18 mouse cellular contexts compared by ENCODE assay signal in genomic region chr7:63918771-63919768, GRCm38 (mm10). TPM values are rescaled to one million over a fixed set of nuclear protein-coding genes. Genes with fewer than 3 reads are reported as not detected.
DNase-seq lines count a peak whose midpoint lies in the region; ATAC-seq and TF ChIP-seq lines count a peak whose summit lies in the region.
"Had no signal": no experiment of that assay in that cellular context is flagged by ENCODE, and none has a peak within 500 bp of the region (broad histone marks: within the 10 kb centered on the region; RNA-seq: fewer than 3 reads in every experiment).

No protein-coding gene starts in this region.

- ATAC-seq in heart, embryonic 12.5 days (ENCODE audit: insufficient number of reproducible peaks, low FRiP score), result no peak
- no peak for ATAC-seq in liver, embryonic 11.5 days (replicated peaks; ENCODE audit: low FRiP score)
- ATAC-seq in lung, embryonic 16.5 days (ENCODE audit: low read depth), result peak; percentile 57; the same call in 1 of the 2 replicates

- H3K79me2 ChIP-seq in liver, adult 2 months (ENCODE audit: control insufficient read depth, insufficient read depth, low read length), result peaks cover 78% of the 10 kb centered on the region

- H3K4me2 ChIP-seq in heart, embryonic 12.5 days, result no peak overlapping the region
- H3K4me2 ChIP-seq in liver, embryonic 11.5 days, result no peak overlapping the region
- no peak overlapping the region for H3K4me2 ChIP-seq in lung, embryonic 16.5 days (ENCODE audit: low read depth, low read length)
- H3K4me2 ChIP-seq: neural tube, embryonic 12.5 days had no signal

- peak; percentile 97 for DNase-seq in heart, adult 11 months
- DNase-seq in liver, adult 2 months (ENCODE audit: extremely low read depth, low read depth, low spot score), result peak; percentile 62
- DNase-seq in liver, embryonic 11.5 days (ENCODE audit: low spot score), result no peak
- no peak for DNase-seq in testis, postnatal 10 days (ENCODE audit: low spot score)
- no peak for DNase-seq in retina, embryonic 14.5 days (ENCODE audit: low spot score)
- DNase-seq: adrenal gland, postnatal 25 days; B cell, adult 2 months; cerebellum, adult 18-20 months; embryo, embryonic 11 days; gastrocnemius, postnatal 36 days; right cerebral cortex, postnatal 25 days had no signal

- no peaks in the 10 kb centered on the region for H3K27me3 ChIP-seq in heart, embryonic 12.5 days (replicated peaks)
- no peaks in the 10 kb centered on the region for H3K27me3 ChIP-seq in liver, adult 2 months (ENCODE audit: control insufficient read depth, insufficient read depth, low read length)
- no peaks in the 10 kb centered on the region for H3K27me3 ChIP-seq in liver, embryonic 11.5 days (replicated peaks; ENCODE audit: control insufficient read depth, insufficient read depth, low read length)
- H3K27me3 ChIP-seq in lung, embryonic 16.5 days (ENCODE audit: control insufficient read depth, insufficient read depth, low read depth, low read length), result no peaks in the 10 kb centered on the region
- H3K27me3 ChIP-seq in small intestine, adult 2 months (ENCODE audit: control insufficient read depth, insufficient read depth, low read length), result no peaks in the 10 kb centered on the region
- H3K27me3 ChIP-seq: neural tube, embryonic 12.5 days had no signal

- H3K27ac ChIP-seq in heart, embryonic 12.5 days (ENCODE audit: poor library complexity, severe bottlenecking), result no peak overlapping the region
- peak overlapping the region; percentile 90 for H3K27ac ChIP-seq in liver, adult 2 months (replicated peaks; ENCODE audit: insufficient read depth, low read depth, low read length)
- H3K27ac ChIP-seq in liver, embryonic 11.5 days (ENCODE audit: low read depth, low read length), result no peak overlapping the region
- H3K27ac ChIP-seq in lung, embryonic 16.5 days (ENCODE audit: low read length), result no peak overlapping the region
- H3K27ac ChIP-seq in small intestine, adult 2 months (ENCODE audit: insufficient read depth, low read depth, low read length), result peak overlapping the region; percentile 91
- H3K27ac ChIP-seq: hindbrain, embryonic 10.5 days; neural tube, embryonic 12.5 days had no signal

- WGBS in heart, embryonic 12.5 days, result 84% methylated on average over 12 of the region's 12 CpGs
- 66% methylated on average over 12 of the region's 12 CpGs for WGBS in liver, adult 2 months
- 83% methylated on average over 12 of the region's 12 CpGs for WGBS in liver, embryonic 11.5 days
- 77% methylated on average over 12 of the region's 12 CpGs for WGBS in lung, embryonic 16.5 days
- WGBS in small intestine, adult 2 months, result 44% methylated on average over 12 of the region's 12 CpGs

- H3K9ac ChIP-seq in heart, embryonic 12.5 days, result no peak overlapping the region
- peak overlapping the region; percentile 61 for H3K9ac ChIP-seq in liver, adult 2 months (ENCODE audit: low read depth, low read length)
- H3K9ac ChIP-seq in liver, embryonic 11.5 days (ENCODE audit: low read depth, low read length), result no peak overlapping the region
- H3K9ac ChIP-seq in lung, embryonic 16.5 days (ENCODE audit: low read length), result no peak overlapping the region
- H3K9ac ChIP-seq: neural tube, embryonic 12.5 days had no signal

- TF ChIP-seq CTCF in liver, adult 2 months (IDR thresholded peaks at IDR 0.05; ENCODE audit: low read depth, low read length), result no peak
- TF ChIP-seq CTCF in small intestine, adult 2 months (IDR thresholded peaks at IDR 0.05; ENCODE audit: extremely low read depth, insufficient read length, insufficient replicate concordance, low read depth, low read length), result no peak

- H3K4me3 ChIP-seq in heart, embryonic 12.5 days, result no peak overlapping the region
- H3K4me3 ChIP-seq in liver, adult 2 months (ENCODE audit: insufficient read depth, low read depth, low read length), result no peak overlapping the region
- no peak overlapping the region for H3K4me3 ChIP-seq in liver, embryonic 11.5 days (ENCODE audit: low read depth, low read length)
- H3K4me3 ChIP-seq in lung, embryonic 16.5 days (ENCODE audit: low read length), result no peak overlapping the region
- H3K4me3 ChIP-seq in small intestine, adult 2 months (ENCODE audit: low read depth, low read length), result no peak overlapping the region
- H3K4me3 ChIP-seq: hindbrain, embryonic 10.5 days; neural tube, embryonic 12.5 days had no signal

- TF ChIP-seq POLR2A in liver, adult 2 months (IDR thresholded peaks at IDR 0.05; ENCODE audit: extremely low read depth, insufficient read depth, low read length), result no peak
- no peak for TF ChIP-seq POLR2A in small intestine, adult 2 months (IDR thresholded peaks at IDR 0.05; ENCODE audit: low read depth, low read length)

- peaks cover 3% of the 10 kb centered on the region; the same call in 1 of the 2 replicates for H3K9me3 ChIP-seq in heart, embryonic 12.5 days (replicated peaks)
- no peaks in the 10 kb centered on the region for H3K9me3 ChIP-seq in liver, embryonic 11.5 days (ENCODE audit: control insufficient read depth, low read length)
- H3K9me3 ChIP-seq in lung, embryonic 16.5 days (ENCODE audit: control insufficient read depth, low read length), result no peaks in the 10 kb centered on the region
- H3K9me3 ChIP-seq: hindbrain, embryonic 10.5 days; neural tube, embryonic 12.5 days had no signal

- H3K4me1 ChIP-seq in heart, embryonic 12.5 days (replicated peaks), result peaks cover 50% of the 10 kb centered on the region
- peaks cover 58% of the 10 kb centered on the region for H3K4me1 ChIP-seq in liver, adult 2 months (ENCODE audit: control insufficient read depth, insufficient read depth, low read length)
- H3K4me1 ChIP-seq in liver, embryonic 11.5 days (replicated peaks; ENCODE audit: control insufficient read depth, insufficient read depth, low read length), result peaks cover 22% of the 10 kb centered on the region
- peaks cover 30% of the 10 kb centered on the region for H3K4me1 ChIP-seq in lung, embryonic 16.5 days (replicated peaks; ENCODE audit: control insufficient read depth, insufficient read depth, low read length)
- peaks cover 45% of the 10 kb centered on the region for H3K4me1 ChIP-seq in small intestine, adult 2 months (ENCODE audit: control insufficient read depth, insufficient read depth, insufficient read length, low read length)

- no peaks in the 10 kb centered on the region for H3K36me3 ChIP-seq in heart, embryonic 12.5 days
- H3K36me3 ChIP-seq in liver, adult 2 months (ENCODE audit: control insufficient read depth, insufficient read depth, low read length), result no peaks in the 10 kb centered on the region
- H3K36me3 ChIP-seq in liver, embryonic 11.5 days (ENCODE audit: control insufficient read depth, insufficient read depth, low read length), result no peaks in the 10 kb centered on the region
- no peaks in the 10 kb centered on the region for H3K36me3 ChIP-seq in lung, embryonic 16.5 days (ENCODE audit: control insufficient read depth, insufficient read depth, low read length)
- H3K36me3 ChIP-seq in small intestine, adult 2 months (ENCODE audit: control insufficient read depth, insufficient read depth, low read length), result no peaks in the 10 kb centered on the region
- H3K36me3 ChIP-seq: neural tube, embryonic 12.5 days had no signal

RNA-seq across cellular contexts. Expression of gene E030018B13Rik, which starts 2.4 kb away (rescaled TPM):
- polyA plus RNA-seq in heart, embryonic 12.5 days (2016; fragmentation: Nextera tagmentation; extraction: Ambion mirVana), result not detected in 2 replicates
- 0.09 TPM in 1 of 2 replicates, not detected in the other for total RNA-seq in liver, adult 2 months (2014; rRNA removed)
- not detected in 2 replicates for polyA plus RNA-seq in liver, adult 2 months (2012; rRNA removed)
- polyA plus RNA-seq in liver, embryonic 11.5 days (2014; fragmentation: Nextera tagmentation; extraction: Ambion mirVana), result 0.25 TPM in 1 of 2 replicates, not detected in the other
- not detected in 2 replicates for polyA plus RNA-seq in lung, embryonic 16.5 days (2015; fragmentation: Nextera tagmentation; extraction: Ambion mirVana)
- polyA plus RNA-seq in small intestine, adult 2 months (2012; rRNA removed), result not detected in 2 replicates
- total RNA-seq: adrenal gland, postnatal 25 days; gastrocnemius, postnatal 36 days; left cerebral cortex, postnatal 36 days had no signal
- polyA plus RNA-seq: hindbrain, embryonic 10.5 days; large intestine, adult 2 months had no signal

RNA-seq across cellular contexts. Expression of gene Klf13, which starts 19.6 kb away (rescaled TPM):
- polyA plus RNA-seq in heart, embryonic 12.5 days (2016; fragmentation: Nextera tagmentation; extraction: Ambion mirVana), result 16.7 and 17.4 TPM in 2 replicates
- 26.2 and 26.4 TPM in 2 replicates for total RNA-seq in liver, adult 2 months (2014; rRNA removed)
- polyA plus RNA-seq in liver, adult 2 months (2012; rRNA removed), result 14.1 and 19.8 TPM in 2 replicates
- polyA plus RNA-seq in liver, embryonic 11.5 days (2014; fragmentation: Nextera tagmentation; extraction: Ambion mirVana), result 20.0 and 20.9 TPM in 2 replicates
- polyA plus RNA-seq in lung, embryonic 16.5 days (2015; fragmentation: Nextera tagmentation; extraction: Ambion mirVana), result 39.0 and 40.1 TPM in 2 replicates
- polyA plus RNA-seq in small intestine, adult 2 months (2012; rRNA removed), result 22.2 and 55.1 TPM in 2 replicates

Comparison
In these comparisons a context has a peak if more than half of its experiments do, and no peak if none do; other contexts are left out.
1. DNase-seq: peak in heart, adult 11 months (single experiment) and liver, adult 2 months (single experiment); none in liver, embryonic 11.5 days (single experiment), testis, postnatal 10 days (single experiment) and retina, embryonic 14.5 days (single experiment).
2. H3K27ac ChIP-seq: peak in liver, adult 2 months (single experiment) and small intestine, adult 2 months (single experiment); none in heart, embryonic 12.5 days (single experiment), liver, embryonic 11.5 days (single experiment) and lung, embryonic 16.5 days (single experiment).